Mouse (Mus musculus): ENCODE results near the gene Zap70. TPM values are rescaled to one million over a fixed set of nuclear protein-coding genes. Genes with fewer than 3 reads are reported as not detected.

Gene Zap70
- total and polyA plus RNA-seq, 3 experiments: 0.08 TPM; not detected in 2

- TF ChIP-seq POLR2AphosphoS5 (IDR thresholded peaks at IDR 0.05; ENCODE audit: insufficient replicate concordance, low read depth, low read length): no peak
- no peak for TF ChIP-seq TAL1 (conservative IDR thresholded peaks at IDR 0.05; ENCODE audit: low read depth, low read length)
- TF ChIP-seq GATA2 (IDR thresholded peaks at IDR 0.05; ENCODE audit: borderline replicate concordance, low read depth, low read length): no peak
- no peak for TF ChIP-seq CTCF (IDR thresholded peaks at IDR 0.05; ENCODE audit: low read depth, low read length)
- no peak for TF ChIP-seq GATA1 (IDR thresholded peaks at IDR 0.05; ENCODE audit: borderline replicate concordance, low read length)
- DNase-seq (ENCODE audit: low spot score) (no peak), ATAC-seq (ENCODE audit: extremely low read depth, insufficient number of reproducible peaks, low FRiP score, poor library complexity, severe bottlenecking) (no peak)
- Histone ChIP-seq H3K27me3 (ENCODE audit: insufficient read depth, low read length) (peaks cover 19% of the 10 kb centered on the region), H3K4me1 (ENCODE audit: insufficient read depth, low read depth, low read length) (no peaks in the 10 kb centered on the region), H3K4me3 (ENCODE audit: low read depth, low read length) (no peak overlapping the region), H3K9me3 (replicated peaks) (no peaks in the 10 kb centered on the region), H3K36me3 (replicated peaks) (no peaks in the 10 kb centered on the region)
Observed at GRCm38 (mm10) chr1:36768786-36769185, 7.2 kb downstream of the Zap70 start.

DNA sequence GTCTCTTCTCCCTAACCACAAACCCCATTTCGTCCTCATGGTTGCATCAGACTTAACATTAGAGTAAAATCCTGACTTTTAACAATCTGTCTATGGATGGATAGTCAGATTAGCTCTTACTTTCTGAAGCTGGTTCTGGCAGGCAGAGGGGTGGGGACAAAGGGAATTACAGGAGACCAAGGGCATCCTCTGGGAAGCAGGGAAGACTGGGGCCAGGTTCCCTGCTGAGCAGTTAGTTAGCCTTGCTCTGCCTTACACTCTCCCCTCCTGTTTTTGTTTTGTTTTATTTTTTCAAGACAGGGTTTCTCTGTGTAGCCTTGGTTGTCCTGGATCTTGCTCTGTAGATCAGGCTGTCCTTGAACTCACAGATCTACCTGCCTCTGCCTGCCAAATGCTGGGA is 8.4 kb downstream of the Zap70 start:
- H3K9me3 ChIP-seq (replicated peaks): no peaks in the 10 kb centered on the region
- DNase-seq (ENCODE audit: low spot score) (no peak), ATAC-seq (ENCODE audit: extremely low read depth, insufficient number of reproducible peaks, low FRiP score, poor library complexity, severe bottlenecking) (no peak)
- H3K36me3 ChIP-seq (replicated peaks): no peaks in the 10 kb centered on the region
- H3K4me1 ChIP-seq (ENCODE audit: insufficient read depth, low read depth, low read length): no peaks in the 10 kb centered on the region
- TF ChIP-seq GATA2 (IDR thresholded peaks at IDR 0.05; ENCODE audit: borderline replicate concordance, low read depth, low read length): no peak
- no peak for TF ChIP-seq CTCF (IDR thresholded peaks at IDR 0.05; ENCODE audit: low read depth, low read length)
- TF ChIP-seq GATA1 (IDR thresholded peaks at IDR 0.05; ENCODE audit: borderline replicate concordance, low read length): no peak
- no peak for TF ChIP-seq POLR2AphosphoS5 (IDR thresholded peaks at IDR 0.05; ENCODE audit: insufficient replicate concordance, low read depth, low read length)
- no peak for TF ChIP-seq TAL1 (conservative IDR thresholded peaks at IDR 0.05; ENCODE audit: low read depth, low read length)
- no peak overlapping the region for H3K4me3 ChIP-seq (ENCODE audit: low read depth, low read length)
- H3K27me3 ChIP-seq (ENCODE audit: insufficient read depth, low read length): peaks cover 18% of the 10 kb centered on the region

DNA sequence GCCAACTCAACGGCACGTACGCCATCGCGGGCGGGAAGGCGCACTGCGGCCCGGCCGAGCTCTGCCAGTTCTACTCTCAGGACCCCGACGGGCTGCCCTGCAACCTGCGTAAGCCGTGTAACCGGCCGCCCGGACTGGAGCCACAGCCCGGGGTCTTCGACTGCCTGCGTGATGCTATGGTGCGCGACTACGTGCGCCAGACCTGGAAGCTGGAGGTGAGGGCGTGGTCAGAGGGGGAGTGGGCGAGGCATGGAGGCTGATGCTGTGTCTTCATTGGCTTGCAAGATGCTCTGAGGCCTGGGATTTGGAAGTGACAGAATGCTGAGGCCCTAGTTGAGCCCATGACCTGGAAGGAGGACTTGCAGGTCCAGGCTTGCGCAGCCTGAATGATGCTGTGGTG is 9.4 kb downstream of the Zap70 start:
- DNase-seq (ENCODE audit: low spot score) (no peak), ATAC-seq (ENCODE audit: extremely low read depth, insufficient number of reproducible peaks, low FRiP score, poor library complexity, severe bottlenecking) (no peak)
- TF ChIP-seq GATA2 (IDR thresholded peaks at IDR 0.05; ENCODE audit: borderline replicate concordance, low read depth, low read length) (no peak), CTCF (IDR thresholded peaks at IDR 0.05; ENCODE audit: low read depth, low read length) (no peak), POLR2AphosphoS5 (IDR thresholded peaks at IDR 0.05; ENCODE audit: insufficient replicate concordance, low read depth, low read length) (no peak), TAL1 (conservative IDR thresholded peaks at IDR 0.05; ENCODE audit: low read depth, low read length) (no peak), GATA1 (IDR thresholded peaks at IDR 0.05; ENCODE audit: borderline replicate concordance, low read length) (no peak)

GRCm38 (mm10) chr1:36772198-36772934 is 10.8 kb downstream of the Zap70 start:
- ATAC-seq (ENCODE audit: extremely low read depth, insufficient number of reproducible peaks, low FRiP score, poor library complexity, severe bottlenecking): no peak
- TF ChIP-seq POLR2AphosphoS5 (IDR thresholded peaks at IDR 0.05; ENCODE audit: insufficient replicate concordance, low read depth, low read length) (no peak), GATA1 (IDR thresholded peaks at IDR 0.05; ENCODE audit: borderline replicate concordance, low read length) (no peak), TAL1 (conservative IDR thresholded peaks at IDR 0.05; ENCODE audit: low read depth, low read length) (no peak), GATA2 (IDR thresholded peaks at IDR 0.05; ENCODE audit: borderline replicate concordance, low read depth, low read length) (no peak), CTCF (IDR thresholded peaks at IDR 0.05; ENCODE audit: low read depth, low read length) (no peak)
- Histone ChIP-seq H3K27me3 (ENCODE audit: insufficient read depth, low read length) (peaks cover 4% of the 10 kb centered on the region; the same call in 1 of the 2 replicates), H3K4me3 (ENCODE audit: low read depth, low read length) (no peak overlapping the region), H3K36me3 (replicated peaks) (no peaks in the 10 kb centered on the region), H3K9me3 (replicated peaks) (no peaks in the 10 kb centered on the region), H3K4me1 (ENCODE audit: insufficient read depth, low read depth, low read length) (no peaks in the 10 kb centered on the region)
- DNase-seq (ENCODE audit: low spot score): no peak

More for the DNA sequence above, 9.4 kb downstream of the Zap70 start:
- Histone ChIP-seq H3K36me3 (replicated peaks) (no peaks in the 10 kb centered on the region), H3K4me3 (ENCODE audit: low read depth, low read length) (no peak overlapping the region), H3K27me3 (ENCODE audit: insufficient read depth, low read length) (peaks cover 10% of the 10 kb centered on the region; the same call in 1 of the 2 replicates), H3K9me3 (replicated peaks) (no peaks in the 10 kb centered on the region), H3K4me1 (ENCODE audit: insufficient read depth, low read depth, low read length) (no peaks in the 10 kb centered on the region)

- no peak for DNase-seq (ENCODE audit: low spot score)
- no peaks in the 10 kb centered on the region for H3K9me3 ChIP-seq (replicated peaks)
- no peak for TF ChIP-seq CTCF (IDR thresholded peaks at IDR 0.05; ENCODE audit: low read depth, low read length)
- no peak for TF ChIP-seq TAL1 (conservative IDR thresholded peaks at IDR 0.05; ENCODE audit: low read depth, low read length)
- no peak for TF ChIP-seq GATA2 (IDR thresholded peaks at IDR 0.05; ENCODE audit: borderline replicate concordance, low read depth, low read length)
- TF ChIP-seq POLR2AphosphoS5 (IDR thresholded peaks at IDR 0.05; ENCODE audit: insufficient replicate concordance, low read depth, low read length): no peak
- TF ChIP-seq GATA1 (IDR thresholded peaks at IDR 0.05; ENCODE audit: borderline replicate concordance, low read length): no peak
- no peak for ATAC-seq (ENCODE audit: extremely low read depth, insufficient number of reproducible peaks, low FRiP score, poor library complexity, severe bottlenecking)
- H3K27me3 ChIP-seq (ENCODE audit: insufficient read depth, low read length): peaks cover 19% of the 10 kb centered on the region; the same call in 1 of the 2 replicates
- peaks cover 17% of the 10 kb centered on the region for H3K4me1 ChIP-seq (ENCODE audit: insufficient read depth, low read depth, low read length)
- H3K36me3 ChIP-seq (replicated peaks): no peaks in the 10 kb centered on the region
- no peak overlapping the region for H3K4me3 ChIP-seq (ENCODE audit: low read depth, low read length)
Observed at GRCm38 (mm10) chr1:36780793-36781192, 19.2 kb downstream of the Zap70 start.

DNA sequence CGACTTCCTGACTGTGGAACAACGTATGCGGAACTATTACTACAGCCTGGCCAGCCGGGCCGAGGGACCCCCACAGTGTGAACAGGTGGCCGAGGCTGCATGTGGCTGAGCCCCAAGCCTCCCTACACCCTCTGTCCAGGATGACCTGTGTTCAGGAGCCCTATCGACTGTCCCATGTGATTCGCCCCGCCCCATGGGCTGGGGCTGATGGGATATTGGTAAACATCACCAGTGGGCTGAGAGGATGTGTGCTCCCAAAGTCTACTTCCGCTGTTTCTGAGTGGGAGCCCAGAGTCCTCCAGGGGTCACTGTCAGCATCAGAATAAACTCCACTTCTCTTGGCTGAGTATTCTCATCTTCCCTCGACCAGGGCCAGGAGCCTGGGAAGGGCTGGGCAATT is 20.9 kb downstream of the Zap70 start:
- no peak for ATAC-seq (ENCODE audit: extremely low read depth, insufficient number of reproducible peaks, low FRiP score, poor library complexity, severe bottlenecking)

More for the DNA sequence above, 20.9 kb downstream of the Zap70 start:
- no peak for DNase-seq (ENCODE audit: low spot score)
- TF ChIP-seq TAL1 (conservative IDR thresholded peaks at IDR 0.05; ENCODE audit: low read depth, low read length) (no peak), GATA1 (IDR thresholded peaks at IDR 0.05; ENCODE audit: borderline replicate concordance, low read length) (no peak)
- H3K4me1 ChIP-seq (ENCODE audit: insufficient read depth, low read depth, low read length): peaks cover 22% of the 10 kb centered on the region
- H3K4me3 ChIP-seq (ENCODE audit: low read depth, low read length): no peak overlapping the region
- peaks cover 19% of the 10 kb centered on the region; the same call in 1 of the 2 replicates for H3K27me3 ChIP-seq (ENCODE audit: insufficient read depth, low read length)
- no peaks in the 10 kb centered on the region for H3K36me3 ChIP-seq (replicated peaks)
- no peaks in the 10 kb centered on the region; the same call in 1 of the 2 replicates for H3K9me3 ChIP-seq (replicated peaks)
